Mouse (Mus musculus) stomach, postnatal 0 days (tissue): ENCODE measurements around the gene Atp5d.

Experiments
- CTCF ChIP-seq: IDR thresholded peaks from 2 replicates; pipeline ENCODE4 v1.5.1; 2016; ENCODE audit warnings: antibody characterized with exemption, low read depth, mild to moderate bottlenecking, moderate library complexity
- EP300 ChIP-seq: optimal IDR thresholded peaks from 2 replicates; pipeline ENCODE3; 2016; ENCODE audit warnings: antibody characterized with exemption

GRCm38 (mm10) chr10:80189999-80190398 lies 51.6 kb downstream of the Atp5d start:
- no peak for TF ChIP-seq CTCF
- no peak for TF ChIP-seq EP300
